In genomic region chr7:79831585-79831984, GRCm38 (mm10) we compare ENCODE assay signal across 11 mouse cellular contexts. TPM values are rescaled to one million over a fixed set of nuclear protein-coding genes. Genes with fewer than 3 reads are reported as not detected.
DNase-seq lines count a peak whose midpoint lies in the region; ATAC-seq and TF ChIP-seq lines count a peak whose summit lies in the region.
"Had no signal": no experiment of that assay in that cellular context is flagged by ENCODE, and none has a peak within 500 bp of the region (broad histone marks: within the 10 kb centered on the region; RNA-seq: fewer than 3 reads in every experiment).

No protein-coding gene starts in this region.

- H3K4me1 ChIP-seq in heart, embryonic 11.5 days (ENCODE audit: control insufficient read depth, insufficient read depth, low read length) = no peaks in the 10 kb centered on the region
- H3K4me1 ChIP-seq in kidney, embryonic 15.5 days = peaks cover 8% of the 10 kb centered on the region
- no peaks in the 10 kb centered on the region for H3K4me1 ChIP-seq in neural tube, embryonic 15.5 days
- H3K4me1 ChIP-seq: limb, embryonic 12.5 days; midbrain, embryonic 15.5 days had no signal

- H3K9me3 ChIP-seq in heart, embryonic 11.5 days (replicated peaks; ENCODE audit: control insufficient read depth, low read length) = no peaks in the 10 kb centered on the region
- H3K9me3 ChIP-seq in kidney, embryonic 15.5 days (replicated peaks) = no peaks in the 10 kb centered on the region
- no peaks in the 10 kb centered on the region for H3K9me3 ChIP-seq in neural tube, embryonic 15.5 days (replicated peaks)
- H3K9me3 ChIP-seq: limb, embryonic 12.5 days; midbrain, embryonic 15.5 days had no signal

- intact Hi-C loops in gastrocnemius, adult 2 months (cut with DNase I) = no loop called here
- intact Hi-C loops in left cerebral cortex, postnatal 36 days (cut with DNase I) = no loop called here

- peak overlapping the region; percentile 63 for H3K27ac ChIP-seq in gastrocnemius, adult 2 months
- peak overlapping the region; percentile 62; the same call in 1 of the 2 replicates for H3K27ac ChIP-seq in heart, embryonic 11.5 days (ENCODE audit: low read depth, low read length)
- H3K27ac ChIP-seq in kidney, embryonic 15.5 days = peak overlapping the region; percentile 60
- no peak overlapping the region for H3K27ac ChIP-seq in neural tube, embryonic 15.5 days (replicated peaks)
- H3K27ac ChIP-seq: limb, embryonic 12.5 days; midbrain, embryonic 15.5 days had no signal

- H3K36me3 ChIP-seq in heart, embryonic 11.5 days (ENCODE audit: control insufficient read depth, insufficient read depth, low read length) = no peaks in the 10 kb centered on the region
- peaks cover 23% of the 10 kb centered on the region for H3K36me3 ChIP-seq in kidney, embryonic 15.5 days
- no peaks in the 10 kb centered on the region for H3K36me3 ChIP-seq in neural tube, embryonic 15.5 days
- H3K36me3 ChIP-seq: midbrain, embryonic 15.5 days had no signal

- no peak overlapping the region for H3K4me3 ChIP-seq in gastrocnemius, adult 2 months
- H3K4me3 ChIP-seq in heart, embryonic 11.5 days (ENCODE audit: low read depth, low read length) = no peak overlapping the region
- H3K4me3 ChIP-seq in kidney, embryonic 15.5 days (replicated peaks) = no peak overlapping the region
- H3K4me3 ChIP-seq in neural tube, embryonic 15.5 days (replicated peaks) = no peak overlapping the region
- H3K4me3 ChIP-seq: limb, embryonic 12.5 days; midbrain, embryonic 15.5 days had no signal

- peak; percentile 37 for DNase-seq in gastrocnemius, adult 2 months
- DNase-seq in gastrocnemius, postnatal 10 days = no peak
- peak; percentile 60 for DNase-seq in lung, postnatal 14 days
- no peak for DNase-seq in left cerebral cortex, postnatal 36 days (ENCODE audit: low spot score in 2 of 2)
- no peak for DNase-seq in layer of hippocampus, adult 9-11 months

- no peak overlapping the region for H3K9ac ChIP-seq in heart, embryonic 11.5 days (ENCODE audit: low read depth, low read length)
- no peak overlapping the region for H3K9ac ChIP-seq in kidney, embryonic 15.5 days
- H3K9ac ChIP-seq in neural tube, embryonic 15.5 days (replicated peaks) = no peak overlapping the region
- H3K9ac ChIP-seq: limb, embryonic 12.5 days; midbrain, embryonic 15.5 days had no signal

- no peak for TF ChIP-seq CTCF in gastrocnemius, adult 2 months (IDR thresholded peaks at IDR 0.05)

- H3K27me3 ChIP-seq in heart, embryonic 11.5 days (ENCODE audit: control insufficient read depth, insufficient read depth, low read length) = no peaks in the 10 kb centered on the region
- H3K27me3 ChIP-seq in kidney, embryonic 15.5 days = no peaks in the 10 kb centered on the region
- no peaks in the 10 kb centered on the region for H3K27me3 ChIP-seq in neural tube, embryonic 15.5 days (replicated peaks)
- H3K27me3 ChIP-seq: limb, embryonic 12.5 days; midbrain, embryonic 15.5 days had no signal

- no peak for ATAC-seq in heart, embryonic 11.5 days (replicated peaks; ENCODE audit: insufficient number of reproducible peaks, low FRiP score, low TSS enrichment)
- no peak for ATAC-seq in kidney, embryonic 15.5 days (replicated peaks; ENCODE audit: low FRiP score)
- ATAC-seq in neural tube, embryonic 15.5 days (ENCODE audit: low FRiP score) = no peak
- ATAC-seq: midbrain, embryonic 15.5 days had no signal

- 54% methylated on average over 6 of the region's 6 CpGs for WGBS in heart, embryonic 11.5 days (ENCODE audit: insufficient replicate concordance)
- WGBS in kidney, embryonic 15.5 days = 47% methylated on average over 6 of the region's 6 CpGs
- WGBS in neural tube, embryonic 15.5 days = 82% methylated on average over 6 of the region's 6 CpGs

- no peak overlapping the region for H3K4me2 ChIP-seq in heart, embryonic 11.5 days
- H3K4me2 ChIP-seq in kidney, embryonic 15.5 days = no peak overlapping the region
- no peak overlapping the region for H3K4me2 ChIP-seq in neural tube, embryonic 15.5 days
- H3K4me2 ChIP-seq: limb, embryonic 12.5 days; midbrain, embryonic 15.5 days had no signal

RNA-seq across cellular contexts. Expression of gene Mesp2, which starts 21.1 kb away (rescaled TPM):
- not detected for total RNA-seq in gastrocnemius, adult 2 months (2021)
- total RNA-seq in gastrocnemius, postnatal 10 days (2021) = under 1 TPM in 1 of 2 experiments, not detected in 1; 0.19 TPM
- polyA plus RNA-seq in heart, embryonic 11.5 days (2014; fragmentation: Nextera tagmentation; extraction: Ambion mirVana) = 0.48 and 0.67 TPM in 2 replicates
- polyA plus RNA-seq in kidney, embryonic 15.5 days (2015; fragmentation: Nextera tagmentation; extraction: Ambion mirVana) = 0.82 and 1.5 TPM in 2 replicates
- total RNA-seq in left cerebral cortex, postnatal 36 days (2021) = 1 to 10 TPM; 1.5 to 1.7 TPM
- 1.2 and 1.6 TPM in 2 replicates for polyA plus RNA-seq in neural tube, embryonic 15.5 days (2015; fragmentation: Nextera tagmentation; extraction: Ambion mirVana)
- polyA plus RNA-seq: embryonic facial prominence, embryonic 11.5 days had no signal

RNA-seq across cellular contexts. Expression of gene Anpep, which starts 29.3 kb away (rescaled TPM):
- total RNA-seq in gastrocnemius, adult 2 months (2021) = 1 to 10 TPM; 4.1 to 7.2 TPM
- 10 to 100 TPM; 11.8 to 22.7 TPM for total RNA-seq in gastrocnemius, postnatal 10 days (2021)
- polyA plus RNA-seq in heart, embryonic 11.5 days (2014; fragmentation: Nextera tagmentation; extraction: Ambion mirVana) = 7.7 and 9.9 TPM in 2 replicates
- 72.4 and 81.7 TPM in 2 replicates for polyA plus RNA-seq in kidney, embryonic 15.5 days (2015; fragmentation: Nextera tagmentation; extraction: Ambion mirVana)
- total RNA-seq in left cerebral cortex, postnatal 36 days (2021) = 1 to 10 TPM; 4.9 to 6.0 TPM
- 6.2 and 10.4 TPM in 2 replicates for polyA plus RNA-seq in neural tube, embryonic 15.5 days (2015; fragmentation: Nextera tagmentation; extraction: Ambion mirVana)

RNA-seq across cellular contexts. Expression of gene Mesp1, which starts 38.0 kb away (rescaled TPM):
- total RNA-seq in gastrocnemius, adult 2 months (2021) = not detected
- not detected for total RNA-seq in gastrocnemius, postnatal 10 days (2021)
- 0.17 TPM in 1 of 2 replicates, not detected in the other for polyA plus RNA-seq in heart, embryonic 11.5 days (2014; fragmentation: Nextera tagmentation; extraction: Ambion mirVana)
- polyA plus RNA-seq in kidney, embryonic 15.5 days (2015; fragmentation: Nextera tagmentation; extraction: Ambion mirVana) = not detected in 2 replicates
- not detected for total RNA-seq in left cerebral cortex, postnatal 36 days (2021)
- not detected in 2 replicates for polyA plus RNA-seq in neural tube, embryonic 15.5 days (2015; fragmentation: Nextera tagmentation; extraction: Ambion mirVana)
- polyA plus RNA-seq: limb, embryonic 12.5 days; midbrain, embryonic 15.5 days had no signal

Comparison
In these comparisons a context has a peak if more than half of its experiments do, and no peak if none do; other contexts are left out.
1. DNase-seq: peak in gastrocnemius, adult 2 months (single experiment) and lung, postnatal 14 days (single experiment); none in gastrocnemius, postnatal 10 days (single experiment), left cerebral cortex, postnatal 36 days (0 of 2) and layer of hippocampus, adult 9-11 months (single experiment).